Mouse (Mus musculus) liver, embryonic 14.5 days (tissue): Measurements from ENCODE around the gene Dcaf11. TPM values are rescaled to one million over a fixed set of nuclear protein-coding genes. Genes with fewer than 3 reads are reported as not detected.

Source experiments
- ATAC-seq: fragments of 200-750 bp; cut with Nextera tagmentation; 2 replicates; pipeline ENCODE4 v1.8.0; 2017; ENCODE audit warnings: moderate number of reproducible peaks, mild to moderate bottlenecking, moderate library complexity; ENCODE audit not compliant: insufficient read depth
- DNase-seq, 3 experiments: peaks; one replicate each; pipeline ENCODE4 v3.0.0-alpha.2; 2012 to 2013; ENCODE audit warnings: low read depth in 3 of 3, low spot score in 3 of 3
- H3K27ac ChIP-seq: fragments of 300-500 bp; sonication (generic); 2 replicates; pipeline ENCODE4 v1.5.1; 2014; ENCODE audit warnings: moderate library complexity, mild to moderate bottlenecking, control low read depth, inconsistent platforms
- H3K27me3 ChIP-seq: fragments of 300-500 bp; sonication (generic); 2 replicates; pipeline ENCODE4 v1.6.1; 2014; ENCODE audit warnings: mild to moderate bottlenecking, low read length, moderate library complexity; ENCODE audit not compliant: control insufficient read depth, insufficient read depth
- H3K36me3 ChIP-seq: fragments of 300-500 bp; sonication (generic); replicated peaks from 2 replicates; pipeline ENCODE4 v1.6.1; 2014; ENCODE audit warnings: low read depth; ENCODE audit not compliant: control insufficient read depth, insufficient read depth
- H3K4me1 ChIP-seq, 2 experiments: fragments of 200-500 bp in 1 of 2; fragments of 300-500 bp in 1 of 2; sonication (generic) in 1 of 2; replicated peaks; 2 replicates each; pipeline ENCODE4 v1.6.1; 2012 to 2014; ENCODE audit warnings: antibody characterized with exemption in 1 of 2, inconsistent platforms in 1 of 2, low read length in 1 of 2; ENCODE audit not compliant: control insufficient read depth in 2 of 2, insufficient read depth in 2 of 2
- H3K4me2 ChIP-seq: fragments of 300-500 bp; sonication (generic); 2 replicates; pipeline ENCODE4 v1.6.1; 2014; ENCODE audit warnings: low read depth, mild to moderate bottlenecking, control low read depth, moderate library complexity
- H3K4me3 ChIP-seq, 2 experiments: fragments of 200-500 bp in 1 of 2; fragments of 300-500 bp in 1 of 2; sonication (generic) in 1 of 2; 2 replicates each; pipeline ENCODE4 v1.5.1; 2012 to 2014; ENCODE audit warnings: low read depth in 2 of 2, low read length in 2 of 2, mild to moderate bottlenecking in 2 of 2, control low read depth in 1 of 2, inconsistent platforms in 1 of 2, moderate library complexity in 1 of 2; ENCODE audit not compliant: insufficient read depth in 1 of 2
- H3K9ac ChIP-seq: fragments of 300-500 bp; sonication (generic); replicated peaks from 2 replicates; pipeline ENCODE4 v1.6.1; 2014; ENCODE audit warnings: mild to moderate bottlenecking, control low read depth, moderate library complexity
- H3K9me3 ChIP-seq: fragments of 300-500 bp; sonication (generic); 2 replicates; pipeline ENCODE4 v1.6.1; 2016; ENCODE audit warnings: low read length, mixed read lengths; ENCODE audit not compliant: control insufficient read depth
- CTCF ChIP-seq: IDR thresholded peaks from 2 replicates; pipeline ENCODE4 v1.5.1; 2016; ENCODE audit warnings: antibody characterized with exemption, low read depth, control low read depth
- EP300 ChIP-seq: IDR thresholded peaks from 2 replicates; pipeline ENCODE4 v1.6.1; 2016; ENCODE audit warnings: antibody characterized with exemption, low read depth
- WGBS: fragments of 180-500 bp; shearing (Covaris S2); extraction: QIAGEN DNeasy Blood & Tissue Kit; methylation state at CpG from one replicate; pipeline ENCODE4 v1.1.7; 2014; ENCODE audit not compliant: insufficient replicate concordance; 5-methylcytosine and 5-hydroxymethylcytosine counted together
- polyA plus RNA-seq, 2 experiments: library from polyadenylated mRNA; depleted of rRNA in 1 of 2; stranded (reverse) in 1 of 2; unstranded in 1 of 2; fragments of >200 nt; fragmentation: Nextera tagmentation in 1 of 2; extraction: Ambion mirVana in 1 of 2; gene quantifications; 2 replicates each; pipeline versions ENCODE4 v1.2.1 to v1.2.3; 2012 to 2014

Dcaf11 gene
- polyA plus RNA-seq, 2 experiments = 30.9 to 47.5 TPM

DNA sequence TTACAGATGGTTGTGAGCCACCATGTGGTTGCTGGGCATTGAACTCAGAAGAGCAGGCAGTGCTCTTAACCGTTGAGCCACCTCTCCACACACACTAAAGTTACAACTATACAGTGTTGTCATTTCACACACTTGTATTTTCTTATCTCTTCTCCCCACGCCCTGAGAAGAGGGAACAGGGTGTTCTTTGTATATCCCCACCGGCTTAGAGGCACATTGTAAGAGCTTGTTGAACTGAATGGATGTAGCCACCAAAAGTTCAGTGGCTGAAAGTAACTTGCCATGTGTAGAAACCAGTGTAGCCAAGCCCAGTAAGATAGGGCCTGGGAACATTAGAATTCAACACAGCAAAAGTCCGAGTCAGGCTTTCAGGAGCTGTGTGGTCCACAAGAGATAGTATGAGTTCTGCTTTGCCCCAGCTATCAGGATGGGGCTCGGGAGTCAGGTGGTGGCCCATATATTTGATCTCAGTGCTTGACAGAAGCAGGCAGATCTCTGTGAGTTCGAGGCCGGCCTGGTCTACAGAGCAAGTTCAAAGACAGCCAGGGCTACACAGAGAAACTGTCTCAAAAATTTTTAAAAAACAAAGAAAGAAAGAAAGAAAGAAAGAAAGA lies 54.9 kb downstream of the Dcaf11 start:
- peak overlapping the region; percentile 38; the same call in 1 of the 2 replicates for H3K9ac ChIP-seq
- no peaks in the 10 kb centered on the region for H3K9me3 ChIP-seq
- H3K4me2 ChIP-seq = no peak overlapping the region

GRCm38 (mm10) chr14:55615876-55616275 lies 56.1 kb downstream of the Dcaf11 start:
- TF ChIP-seq CTCF = no peak
- TF ChIP-seq EP300 = no peak
- ATAC-seq = no peak
- H3K9ac ChIP-seq = no peak overlapping the region
- H3K4me1 ChIP-seq = peaks cover 19 to 29% of the 10 kb centered on the region in 2 experiments
- H3K36me3 ChIP-seq = no peaks in the 10 kb centered on the region
- no peaks in the 10 kb centered on the region for H3K9me3 ChIP-seq
- H3K27ac ChIP-seq = no peak overlapping the region
- H3K27me3 ChIP-seq = no peaks in the 10 kb centered on the region
- DNase-seq = no peak
- H3K4me2 ChIP-seq = no peak overlapping the region
- 48% methylated on average over 2 of the region's 2 CpGs for WGBS
- no peak overlapping the region for H3K4me3 ChIP-seq

More for the DNA sequence above, 54.9 kb downstream of the Dcaf11 start:
- Histone ChIP-seq H3K27me3 (no peaks in the 10 kb centered on the region), H3K4me1 (peaks cover 19 to 29% of the 10 kb centered on the region in 2 experiments), H3K27ac (peak overlapping the region; percentile 76), H3K36me3 (peaks cover 1% of the 10 kb centered on the region), H3K4me3 (no peak overlapping the region)
- WGBS = 24% methylated on average over 7 of the region's 7 CpGs
- TF ChIP-seq EP300 (peak; percentile 84), CTCF (no peak)
- ATAC-seq (peak; percentile 82), DNase-seq (peak; percentile 45 to 80 (median 61))

DNA sequence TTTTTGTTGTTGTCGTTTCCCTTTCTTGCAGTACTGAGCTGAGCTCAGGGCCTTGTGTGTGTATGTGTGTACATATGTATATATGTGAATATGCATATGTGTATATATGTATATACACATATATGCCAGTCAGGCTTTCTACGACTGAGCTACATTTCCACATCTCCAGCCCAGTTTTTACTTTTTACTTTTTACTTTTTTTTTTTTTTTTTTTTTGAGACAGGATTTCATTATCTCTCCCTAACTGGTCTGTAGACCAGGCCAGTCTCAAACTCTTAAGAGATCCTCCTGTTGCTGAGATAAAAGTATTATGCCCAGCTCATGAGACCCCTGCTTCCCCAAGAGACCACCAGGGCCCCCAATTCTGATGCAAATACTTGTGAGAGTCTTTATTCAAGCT lies 57.0 kb downstream of the Dcaf11 start:
- peaks cover 19 to 29% of the 10 kb centered on the region in 2 experiments for H3K4me1 ChIP-seq
- TF ChIP-seq EP300 (no peak), CTCF (no peak)
- no peak for DNase-seq

GRCm38 (mm10) chr14:55617822-55618221 lies 58.0 kb downstream of the Dcaf11 start, which contains the start of gene Rec8:
Gene Rec8, plus strand, starts transcription at chr14:55618037.
- H3K36me3 ChIP-seq = no peaks in the 10 kb centered on the region
- H3K27ac ChIP-seq = peak within 1 kb of the TSS; percentile 4; the same call in 1 of the 2 replicates
- H3K9me3 ChIP-seq = no peaks in the 10 kb centered on the region
- H3K9ac ChIP-seq = peak within 1 kb of the TSS; percentile 49
- H3K27me3 ChIP-seq = no peaks in the 10 kb centered on the region
- peak within 1 kb of the TSS; percentile 69 for H3K4me2 ChIP-seq
- H3K4me3 ChIP-seq = peak within 1 kb of the TSS; percentile 30 to 37
- TF ChIP-seq CTCF = peak; percentile 52
- TF ChIP-seq EP300 = no peak
- H3K4me1 ChIP-seq = peaks cover 19 to 29% of the 10 kb centered on the region in 2 experiments
- WGBS = 28% methylated on average over 21 of the region's 21 CpGs
- DNase-seq (peak in 2 of 3 experiments; percentile 27 to 64), ATAC-seq (peak; percentile 63)

More for the DNA sequence above, 57.0 kb downstream of the Dcaf11 start:
- no peak for ATAC-seq
- H3K36me3 ChIP-seq = no peaks in the 10 kb centered on the region
- H3K27me3 ChIP-seq = no peaks in the 10 kb centered on the region
- no peak overlapping the region for H3K27ac ChIP-seq
- no peaks in the 10 kb centered on the region for H3K9me3 ChIP-seq
- WGBS = 56% methylated on average over 2 of the region's 2 CpGs
- H3K4me3 ChIP-seq = no peak overlapping the region
- no peak overlapping the region for H3K9ac ChIP-seq
- no peak overlapping the region for H3K4me2 ChIP-seq

GRCm38 (mm10) chr14:55618486-55619195 lies 58.8 kb downstream of the Dcaf11 start:
- TF ChIP-seq EP300 (peak; percentile 61; the same call in 1 of the 2 replicates), CTCF (no peak)
- no peaks in the 10 kb centered on the region for H3K27me3 ChIP-seq
- peak overlapping the region; percentile 69 for H3K4me2 ChIP-seq
- peak; percentile 50 for ATAC-seq
- H3K27ac ChIP-seq = no peak overlapping the region; the same call in 1 of the 2 replicates
- H3K9ac ChIP-seq = peak overlapping the region; percentile 49
- 17% methylated on average over 22 of the region's 22 CpGs for WGBS
- no peaks in the 10 kb centered on the region for H3K36me3 ChIP-seq
- peak overlapping the region; percentile 30 to 37 for H3K4me3 ChIP-seq
- H3K9me3 ChIP-seq = no peaks in the 10 kb centered on the region
- H3K4me1 ChIP-seq = peaks cover 19 to 25% of the 10 kb centered on the region in 2 experiments
- DNase-seq = peak; percentile 44 to 53 (median 48)

Other genes with a start within 250 kb of the Dcaf11 start
- gene Dhrs4, start 81.2 kb upstream of the Dcaf11 start, polyA plus RNA-seq (2012; rRNA removed) = 40.3 and 44.1 TPM in 2 replicates
- 40.4 and 42.2 TPM in 2 replicates for gene Dhrs4, start 81.2 kb upstream of the Dcaf11 start, polyA plus RNA-seq (2014; fragmentation: Nextera tagmentation; extraction: Ambion mirVana)
- gene Carmil3, start 69.4 kb upstream of the Dcaf11 start, polyA plus RNA-seq (2012; rRNA removed) = 2.6 TPM in 2 replicates
- 0.32 and 0.45 TPM in 2 replicates for gene Carmil3, start 69.4 kb upstream of the Dcaf11 start, polyA plus RNA-seq (2014; fragmentation: Nextera tagmentation; extraction: Ambion mirVana)
- 0.05 and 0.06 TPM in 2 replicates for gene Cpne6, start 49.6 kb upstream of the Dcaf11 start, polyA plus RNA-seq (2012; rRNA removed)
- not detected in 2 replicates for gene Cpne6, start 49.6 kb upstream of the Dcaf11 start, polyA plus RNA-seq (2014; fragmentation: Nextera tagmentation; extraction: Ambion mirVana)
- not detected in 2 replicates for gene Nrl, start 35.0 kb upstream of the Dcaf11 start, polyA plus RNA-seq (2012; rRNA removed)
- gene Nrl, start 35.0 kb upstream of the Dcaf11 start, polyA plus RNA-seq (2014; fragmentation: Nextera tagmentation; extraction: Ambion mirVana) = not detected in 2 replicates
- 19.6 and 21.9 TPM in 2 replicates for gene Pck2, start 19.7 kb upstream of the Dcaf11 start, polyA plus RNA-seq (2012; rRNA removed)
- gene Pck2, start 19.7 kb upstream of the Dcaf11 start, polyA plus RNA-seq (2014; fragmentation: Nextera tagmentation; extraction: Ambion mirVana) = 15.6 and 20.6 TPM in 2 replicates
- 0.95 and 1.3 TPM in 2 replicates for gene A730061H03Rik, start 400 bp downstream of the Dcaf11 start, polyA plus RNA-seq (2012; rRNA removed)
- 1.8 and 2.1 TPM in 2 replicates for gene A730061H03Rik, start 400 bp downstream of the Dcaf11 start, polyA plus RNA-seq (2014; fragmentation: Nextera tagmentation; extraction: Ambion mirVana)
- gene Fitm1, start 15.6 kb downstream of the Dcaf11 start, polyA plus RNA-seq (2012; rRNA removed) = 0.19 and 0.38 TPM in 2 replicates
- 0.37 and 0.58 TPM in 2 replicates for gene Fitm1, start 15.6 kb downstream of the Dcaf11 start, polyA plus RNA-seq (2014; fragmentation: Nextera tagmentation; extraction: Ambion mirVana)
- gene Psme1, start 18.1 kb downstream of the Dcaf11 start, polyA plus RNA-seq (2012; rRNA removed) = 32.0 and 51.1 TPM in 2 replicates
- 99.9 and 103 TPM in 2 replicates for gene Psme1, start 18.1 kb downstream of the Dcaf11 start, polyA plus RNA-seq (2014; fragmentation: Nextera tagmentation; extraction: Ambion mirVana)
- 19.2 and 20.3 TPM in 2 replicates for gene Emc9, start 25.3 kb downstream of the Dcaf11 start, polyA plus RNA-seq (2012; rRNA removed)
- 32.8 and 33.0 TPM in 2 replicates for gene Emc9, start 25.3 kb downstream of the Dcaf11 start, polyA plus RNA-seq (2014; fragmentation: Nextera tagmentation; extraction: Ambion mirVana)
- gene Psme2, start 31.1 kb downstream of the Dcaf11 start, polyA plus RNA-seq (2012; rRNA removed) = 36.2 and 56.0 TPM in 2 replicates
- gene Psme2, start 31.1 kb downstream of the Dcaf11 start, polyA plus RNA-seq (2014; fragmentation: Nextera tagmentation; extraction: Ambion mirVana) = 181 and 190 TPM in 2 replicates
- gene Rnf31, start 31.7 kb downstream of the Dcaf11 start, polyA plus RNA-seq (2012; rRNA removed) = 6.2 and 6.5 TPM in 2 replicates
- 6.6 and 7.6 TPM in 2 replicates for gene Rnf31, start 31.7 kb downstream of the Dcaf11 start, polyA plus RNA-seq (2014; fragmentation: Nextera tagmentation; extraction: Ambion mirVana)
- gene Irf9, start 43.6 kb downstream of the Dcaf11 start, polyA plus RNA-seq (2012; rRNA removed) = 13.5 and 15.1 TPM in 2 replicates
- 11.2 and 13.8 TPM in 2 replicates for gene Irf9, start 43.6 kb downstream of the Dcaf11 start, polyA plus RNA-seq (2014; fragmentation: Nextera tagmentation; extraction: Ambion mirVana)
- 1.7 and 1.9 TPM in 2 replicates for gene Rec8, start 58.0 kb downstream of the Dcaf11 start, polyA plus RNA-seq (2012; rRNA removed)
- 0.87 and 1.0 TPM in 2 replicates for gene Rec8, start 58.0 kb downstream of the Dcaf11 start, polyA plus RNA-seq (2014; fragmentation: Nextera tagmentation; extraction: Ambion mirVana)
- gene Ipo4, start 76.0 kb downstream of the Dcaf11 start, polyA plus RNA-seq (2012; rRNA removed) = 13.5 and 27.6 TPM in 2 replicates
- 22.6 and 27.9 TPM in 2 replicates for gene Ipo4, start 76.0 kb downstream of the Dcaf11 start, polyA plus RNA-seq (2014; fragmentation: Nextera tagmentation; extraction: Ambion mirVana)
- gene Gm49378, start 77.9 kb downstream of the Dcaf11 start, polyA plus RNA-seq (2012; rRNA removed) = 2.0 and 3.4 TPM in 2 replicates
- 2.0 and 2.9 TPM in 2 replicates for gene Gm49378, start 77.9 kb downstream of the Dcaf11 start, polyA plus RNA-seq (2014; fragmentation: Nextera tagmentation; extraction: Ambion mirVana)
- 26.4 and 33.2 TPM in 2 replicates for gene Tm9sf1, start 83.8 kb downstream of the Dcaf11 start, polyA plus RNA-seq (2012; rRNA removed)
- gene Tm9sf1, start 83.8 kb downstream of the Dcaf11 start, polyA plus RNA-seq (2014; fragmentation: Nextera tagmentation; extraction: Ambion mirVana) = 42.8 and 45.4 TPM in 2 replicates
- 0.34 and 0.39 TPM in 2 replicates for gene Tssk4, start 90.2 kb downstream of the Dcaf11 start, polyA plus RNA-seq (2012; rRNA removed)
- 0.19 and 0.23 TPM in 2 replicates for gene Tssk4, start 90.2 kb downstream of the Dcaf11 start, polyA plus RNA-seq (2014; fragmentation: Nextera tagmentation; extraction: Ambion mirVana)
- gene Mdp1, start 100.5 kb downstream of the Dcaf11 start, polyA plus RNA-seq (2012; rRNA removed) = 11.6 and 13.4 TPM in 2 replicates
- 15.5 and 16.6 TPM in 2 replicates for gene Mdp1, start 100.5 kb downstream of the Dcaf11 start, polyA plus RNA-seq (2014; fragmentation: Nextera tagmentation; extraction: Ambion mirVana)
- 10.6 and 14.1 TPM in 2 replicates for gene Gmpr2, start 111.9 kb downstream of the Dcaf11 start, polyA plus RNA-seq (2012; rRNA removed)
- gene Gmpr2, start 111.9 kb downstream of the Dcaf11 start, polyA plus RNA-seq (2014; fragmentation: Nextera tagmentation; extraction: Ambion mirVana) = 17.9 and 18.2 TPM in 2 replicates
- 101 and 168 TPM in 2 replicates for gene Nedd8, start 112.1 kb downstream of the Dcaf11 start, polyA plus RNA-seq (2012; rRNA removed)
- gene Nedd8, start 112.1 kb downstream of the Dcaf11 start, polyA plus RNA-seq (2014; fragmentation: Nextera tagmentation; extraction: Ambion mirVana) = 279 and 286 TPM in 2 replicates
- 13.4 and 16.6 TPM in 2 replicates for gene Tinf2, start 121.8 kb downstream of the Dcaf11 start, polyA plus RNA-seq (2012; rRNA removed)
- gene Tinf2, start 121.8 kb downstream of the Dcaf11 start, polyA plus RNA-seq (2014; fragmentation: Nextera tagmentation; extraction: Ambion mirVana) = 19.0 and 19.3 TPM in 2 replicates
- gene Tgm1, start 153.9 kb downstream of the Dcaf11 start, polyA plus RNA-seq (2012; rRNA removed) = 2.0 and 2.4 TPM in 2 replicates
- 2.0 and 2.3 TPM in 2 replicates for gene Tgm1, start 153.9 kb downstream of the Dcaf11 start, polyA plus RNA-seq (2014; fragmentation: Nextera tagmentation; extraction: Ambion mirVana)
- gene Rabggta, start 162.3 kb downstream of the Dcaf11 start, polyA plus RNA-seq (2012; rRNA removed) = 10.9 and 12.8 TPM in 2 replicates
- gene Rabggta, start 162.3 kb downstream of the Dcaf11 start, polyA plus RNA-seq (2014; fragmentation: Nextera tagmentation; extraction: Ambion mirVana) = 7.4 and 8.1 TPM in 2 replicates
- gene Dhrs1, start 185.7 kb downstream of the Dcaf11 start, polyA plus RNA-seq (2012; rRNA removed) = 21.2 and 31.0 TPM in 2 replicates
- gene Dhrs1, start 185.7 kb downstream of the Dcaf11 start, polyA plus RNA-seq (2014; fragmentation: Nextera tagmentation; extraction: Ambion mirVana) = 34.4 and 40.4 TPM in 2 replicates
- 13.1 and 13.2 TPM in 2 replicates for gene Nop9, start 185.7 kb downstream of the Dcaf11 start, polyA plus RNA-seq (2012; rRNA removed)
- 20.8 and 27.5 TPM in 2 replicates for gene Nop9, start 185.7 kb downstream of the Dcaf11 start, polyA plus RNA-seq (2014; fragmentation: Nextera tagmentation; extraction: Ambion mirVana)
- 37.3 and 42.1 TPM in 2 replicates for gene Cideb, start 198.5 kb downstream of the Dcaf11 start, polyA plus RNA-seq (2012; rRNA removed)
- gene Cideb, start 198.5 kb downstream of the Dcaf11 start, polyA plus RNA-seq (2014; fragmentation: Nextera tagmentation; extraction: Ambion mirVana) = 40.0 and 42.8 TPM in 2 replicates
- gene Ltb4r2, start 201.4 kb downstream of the Dcaf11 start, polyA plus RNA-seq (2012; rRNA removed) = 0.65 and 0.67 TPM in 2 replicates
- gene Ltb4r2, start 201.4 kb downstream of the Dcaf11 start, polyA plus RNA-seq (2014; fragmentation: Nextera tagmentation; extraction: Ambion mirVana) = 0.39 and 0.67 TPM in 2 replicates
- gene Ltb4r1, start 206.0 kb downstream of the Dcaf11 start, polyA plus RNA-seq (2012; rRNA removed) = 2.9 and 3.3 TPM in 2 replicates
- gene Ltb4r1, start 206.0 kb downstream of the Dcaf11 start, polyA plus RNA-seq (2014; fragmentation: Nextera tagmentation; extraction: Ambion mirVana) = 1.7 and 2.7 TPM in 2 replicates
- 0.88 and 1.0 TPM in 2 replicates for gene Adcy4, start 224.1 kb downstream of the Dcaf11 start, polyA plus RNA-seq (2012; rRNA removed)
- 0.66 and 1.2 TPM in 2 replicates for gene Adcy4, start 224.1 kb downstream of the Dcaf11 start, polyA plus RNA-seq (2014; fragmentation: Nextera tagmentation; extraction: Ambion mirVana)
- 13.1 and 15.1 TPM in 2 replicates for gene Ripk3, start 228.9 kb downstream of the Dcaf11 start, polyA plus RNA-seq (2012; rRNA removed)
- gene Ripk3, start 228.9 kb downstream of the Dcaf11 start, polyA plus RNA-seq (2014; fragmentation: Nextera tagmentation; extraction: Ambion mirVana) = 18.2 and 22.0 TPM in 2 replicates